Mouse (Mus musculus) ES-Bruce4 (cell line): ENCODE measurements around the gene Eef1akmt2. TPM values are rescaled to one million over a fixed set of nuclear protein-coding genes. Genes with fewer than 3 reads are reported as not detected.

Experiments used
- H3K27ac ChIP-seq: 2 replicates; pipeline ENCODE4 v1.5.1; 2012; ENCODE audit warnings: low read length, inconsistent platforms; ENCODE audit not compliant: insufficient read depth
- H3K27me3 ChIP-seq: 2 replicates; pipeline ENCODE4 v1.6.1; 2012; ENCODE audit warnings: mild to moderate bottlenecking, low read length, inconsistent platforms; ENCODE audit not compliant: control insufficient read depth, poor library complexity, insufficient read depth, severe bottlenecking
- H3K36me3 ChIP-seq: 2 replicates; pipeline ENCODE4 v1.6.1; 2012; ENCODE audit warnings: inconsistent platforms, mild to moderate bottlenecking, low read length, moderate library complexity; ENCODE audit not compliant: control insufficient read depth, poor library complexity, insufficient read depth, severe bottlenecking
- H3K4me1 ChIP-seq: one replicate; pipeline ENCODE4 v1.8.1; 2011; ENCODE audit warnings: low read length; ENCODE audit not compliant: control insufficient read depth, insufficient read depth
- H3K4me3 ChIP-seq: 2 replicates; pipeline ENCODE4 v1.5.1; 2011; ENCODE audit warnings: low read depth, mild to moderate bottlenecking, low read length
- H3K9ac ChIP-seq: 2 replicates; pipeline ENCODE4 v1.6.1; 2012; ENCODE audit warnings: low read depth, mild to moderate bottlenecking, inconsistent platforms; ENCODE audit not compliant: poor library complexity, severe bottlenecking
- H3K9me3 ChIP-seq: replicated peaks from 2 replicates; pipeline ENCODE4 v1.6.1; 2012; ENCODE audit warnings: mild to moderate bottlenecking, low read length, inconsistent platforms; ENCODE audit not compliant: control insufficient read depth, poor library complexity, insufficient read depth, severe bottlenecking
- CTCF ChIP-seq: IDR thresholded peaks from one replicate; pipeline ENCODE4 v1.8.1; 2011; ENCODE audit warnings: low read depth, low read length
- EP300 ChIP-seq: IDR thresholded peaks from 2 replicates; pipeline ENCODE4 v1.6.1; 2011; ENCODE audit warnings: low read depth, low read length; ENCODE audit not compliant: insufficient read depth
- POLR2A ChIP-seq: IDR thresholded peaks from one replicate; pipeline ENCODE4 v1.8.1; 2011; ENCODE audit warnings: low read length; ENCODE audit not compliant: insufficient read depth
- polyA plus RNA-seq: library from polyadenylated mRNA; stranded (reverse); fragments of >200 nt; gene quantifications from 2 replicates; pipeline ENCODE4 v1.2.4, GENCODE M21; 2011; ENCODE audit warnings: low read depth; ENCODE audit not compliant: missing spikeins, insufficient read depth, insufficient read length

The Eef1akmt2 gene
- polyA plus RNA-seq, 1 experiment = 39.4 TPM

- Histone ChIP-seq H3K9ac (no peak overlapping the region), H3K27me3 (no peaks in the 10 kb centered on the region), H3K27ac (no peak overlapping the region), H3K36me3 (no peaks in the 10 kb centered on the region), H3K4me3 (no peak overlapping the region), H3K4me1 (no peaks in the 10 kb centered on the region), H3K9me3 (no peaks in the 10 kb centered on the region)
- TF ChIP-seq CTCF (no peak), EP300 (no peak), POLR2A (no peak)
These were observed 5.7 kb upstream of the Eef1akmt2 start for GRCm38 (mm10) chr7:132858043-132858608.

GRCm38 (mm10) chr7:132856083-132856482 lies 3.6 kb upstream of the Eef1akmt2 start:
- H3K27ac ChIP-seq = no peak overlapping the region
- H3K27me3 ChIP-seq = no peaks in the 10 kb centered on the region
- TF ChIP-seq CTCF (no peak), POLR2A (no peak)
- H3K36me3 ChIP-seq = no peaks in the 10 kb centered on the region
- H3K9me3 ChIP-seq = no peaks in the 10 kb centered on the region
- no peak overlapping the region for H3K4me3 ChIP-seq
- H3K9ac ChIP-seq = no peak overlapping the region
- no peaks in the 10 kb centered on the region for H3K4me1 ChIP-seq

- H3K27ac ChIP-seq = no peak overlapping the region
- no peak overlapping the region for H3K4me3 ChIP-seq
- TF ChIP-seq EP300 = no peak
- no peak for TF ChIP-seq POLR2A
- no peak for TF ChIP-seq CTCF
These were observed 1.5 kb upstream of the Eef1akmt2 start for GRCm38 (mm10) chr7:132853946-132854345.

GRCm38 (mm10) chr7:132853361-132853760 lies 888 bp upstream of the Eef1akmt2 start:
- Histone ChIP-seq H3K4me3 (no peak overlapping the region), H3K4me1 (no peaks in the 10 kb centered on the region), H3K36me3 (peaks cover 11% of the 10 kb centered on the region; the same call in 1 of the 2 replicates), H3K27ac (no peak overlapping the region), H3K9me3 (no peaks in the 10 kb centered on the region), H3K9ac (no peak overlapping the region), H3K27me3 (no peaks in the 10 kb centered on the region)
- TF ChIP-seq POLR2A (no peak), EP300 (no peak), CTCF (no peak)

More at GRCm38 (mm10) chr7:132853946-132854345, 1.5 kb upstream of the Eef1akmt2 start:
- Histone ChIP-seq H3K9me3 (no peaks in the 10 kb centered on the region), H3K27me3 (no peaks in the 10 kb centered on the region), H3K36me3 (peaks cover 9% of the 10 kb centered on the region; the same call in 1 of the 2 replicates), H3K4me1 (no peaks in the 10 kb centered on the region), H3K9ac (no peak overlapping the region)

GRCm38 (mm10) chr7:132843152-132843551 lies 9.3 kb downstream of the Eef1akmt2 start:
- Histone ChIP-seq H3K9ac (no peak overlapping the region), H3K4me1 (no peaks in the 10 kb centered on the region), H3K9me3 (no peaks in the 10 kb centered on the region), H3K36me3 (peaks cover 3% of the 10 kb centered on the region; the same call in 1 of the 2 replicates), H3K27me3 (no peaks in the 10 kb centered on the region), H3K27ac (no peak overlapping the region), H3K4me3 (no peak overlapping the region)
- TF ChIP-seq CTCF (no peak), POLR2A (no peak), EP300 (no peak)

- TF ChIP-seq EP300 (no peak), CTCF (no peak), POLR2A (no peak)
- no peak overlapping the region for H3K9ac ChIP-seq
- no peak overlapping the region for H3K27ac ChIP-seq
These were observed 10.0 kb downstream of the Eef1akmt2 start for GRCm38 (mm10) chr7:132842455-132842854.

More at GRCm38 (mm10) chr7:132842455-132842854, 10.0 kb downstream of the Eef1akmt2 start:
- Histone ChIP-seq H3K36me3 (peaks cover 3% of the 10 kb centered on the region; the same call in 1 of the 2 replicates), H3K4me1 (no peaks in the 10 kb centered on the region), H3K9me3 (no peaks in the 10 kb centered on the region), H3K4me3 (no peak overlapping the region), H3K27me3 (no peaks in the 10 kb centered on the region)
